Mouse (Mus musculus) cerebellum, adult 9-10 months (tissue): ENCODE data around the gene Aox3.

Experiments
- DNase-seq: peaks from one replicate; pipeline ENCODE4 v3.0.0; 2022

The Aox3 gene

DNA sequence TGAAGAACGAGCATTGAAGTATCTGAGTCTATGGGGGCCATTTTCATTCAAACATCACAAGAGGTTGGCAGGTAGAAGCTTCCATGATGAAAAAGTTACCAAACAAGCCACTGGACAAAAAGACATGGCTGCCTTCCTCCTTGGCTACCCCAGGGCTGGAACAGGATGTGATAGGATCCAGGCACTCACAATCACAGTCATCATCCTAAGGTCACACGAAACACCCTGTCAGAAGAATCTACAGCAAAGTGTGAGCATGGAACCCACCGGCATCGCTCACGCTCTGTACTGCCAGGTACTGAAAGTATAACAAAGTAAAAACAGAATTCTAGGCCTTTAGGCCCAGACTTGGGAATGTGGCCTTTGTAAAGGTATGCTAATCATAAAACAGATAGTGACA lies 2.7 kb upstream of the Aox3 start:
- DNase-seq: no peak

DNA sequence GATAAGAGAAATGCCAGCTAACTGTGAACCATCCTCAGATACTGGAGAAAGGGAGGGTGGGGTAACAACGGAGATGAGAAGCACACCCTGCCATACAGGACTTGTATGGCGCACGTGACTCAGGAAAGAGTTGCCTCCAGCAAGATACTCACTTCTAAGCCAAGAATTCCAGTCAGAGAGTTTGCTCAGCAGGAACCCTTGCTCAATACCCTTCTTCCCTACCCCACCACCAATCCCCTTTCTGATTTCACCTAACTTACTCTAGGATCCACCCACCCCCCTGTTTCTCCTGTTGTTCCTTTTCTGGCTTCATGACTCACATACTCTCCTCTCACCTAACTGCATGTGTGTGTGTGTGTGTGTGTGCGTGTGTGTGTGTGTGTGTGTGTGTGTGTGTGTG lies 1.6 kb upstream of the Aox3 start:
- DNase-seq: no peak

DNA sequence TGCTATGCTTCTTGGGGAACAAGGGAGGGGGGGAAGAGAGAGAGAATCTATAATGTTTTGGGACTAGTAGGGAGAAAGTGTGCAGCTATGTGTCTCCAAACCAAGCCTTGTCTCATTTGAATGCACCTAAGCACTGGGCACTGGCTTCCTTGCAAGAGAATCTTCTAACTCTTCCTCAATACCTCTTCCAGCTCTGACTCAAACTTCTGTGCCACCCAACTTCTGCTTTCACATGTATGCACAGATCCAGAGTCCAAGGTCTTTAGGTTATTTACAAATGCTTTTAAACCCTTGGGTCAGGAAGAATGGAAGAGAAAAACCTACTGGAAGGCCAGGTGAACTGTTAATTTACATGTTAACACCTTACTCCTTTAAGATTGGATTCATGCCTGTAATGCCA lies 511 bp downstream of the Aox3 start:
- no peak for DNase-seq

GRCm38 (mm10) chr1:58114021-58114560 lies 1.2 kb downstream of the Aox3 start:
- no peak for DNase-seq

DNA sequence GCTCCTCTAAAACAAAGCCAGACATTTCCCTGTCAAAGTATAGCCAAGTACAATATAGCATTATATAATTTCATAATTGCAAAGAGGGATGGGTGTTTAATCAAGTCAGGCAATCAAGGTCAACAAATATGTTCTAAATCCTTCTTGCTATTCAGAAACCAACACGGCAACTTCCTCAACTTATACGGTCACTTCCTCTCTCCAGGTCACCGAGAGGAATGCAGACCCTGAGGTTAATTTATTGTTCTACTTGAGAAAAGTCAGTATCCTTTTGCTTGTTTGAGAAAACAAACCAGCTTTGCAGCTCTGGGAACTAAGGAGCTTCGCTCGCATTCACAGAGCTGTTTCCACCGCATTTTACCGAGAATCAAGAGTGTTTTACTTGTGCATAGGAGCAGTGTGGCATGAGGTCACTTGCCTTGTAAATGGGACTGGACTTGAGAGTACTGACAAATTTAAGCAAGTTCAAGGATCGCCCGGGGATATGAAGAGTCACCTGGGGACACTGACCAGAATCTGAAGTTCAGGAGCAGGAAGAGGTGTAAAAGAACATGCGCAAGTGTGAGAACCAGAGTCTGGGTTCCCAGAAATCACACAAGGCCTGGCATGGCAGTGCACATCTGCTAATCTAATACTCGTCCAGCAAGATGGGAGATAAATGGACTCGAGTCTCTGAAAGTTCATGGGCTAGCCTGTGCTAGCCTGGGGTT lies 1.9 kb downstream of the Aox3 start:
- DNase-seq: no peak

DNA sequence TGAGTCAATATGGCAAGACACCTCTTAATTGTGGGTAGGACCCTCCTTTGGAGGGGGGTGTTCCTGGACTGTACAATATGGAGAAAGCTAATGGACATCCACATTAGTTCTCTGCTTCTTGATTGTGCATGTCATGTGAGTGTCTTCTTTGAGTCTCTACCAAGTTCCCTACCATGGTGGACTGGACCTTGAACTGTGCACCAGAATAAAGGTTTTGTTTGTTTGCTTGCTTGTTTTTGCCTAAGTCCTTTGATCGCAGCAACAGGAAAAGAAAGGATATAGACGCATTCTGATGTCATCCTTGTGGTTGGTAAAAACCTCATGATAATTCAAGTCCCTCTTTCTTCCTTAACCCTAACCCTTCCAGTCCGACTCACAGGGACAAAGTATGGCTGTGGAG lies 5.3 kb downstream of the Aox3 start:
- DNase-seq: no peak

GRCm38 (mm10) chr1:58124901-58125300 lies 12.0 kb downstream of the Aox3 start:
- DNase-seq: no peak

DNA sequence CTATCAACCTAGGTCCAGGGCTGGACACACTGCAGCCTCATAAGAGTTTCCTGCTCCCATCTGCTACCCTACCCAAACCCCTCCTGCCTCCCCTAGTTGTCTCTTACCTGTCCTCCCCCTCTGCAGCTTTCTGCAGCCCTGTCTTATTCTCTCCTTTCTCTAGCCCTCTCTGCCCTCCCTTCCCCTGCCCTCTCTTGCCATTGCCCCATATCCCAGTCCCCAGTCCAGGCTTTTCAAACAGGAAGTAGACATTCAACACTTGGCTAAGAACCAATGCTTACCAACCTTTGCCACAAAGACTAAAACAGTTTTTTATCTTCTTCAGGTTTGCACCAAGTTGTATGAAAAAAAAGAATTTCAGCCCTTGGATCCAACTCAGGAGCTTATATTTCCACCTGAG lies 25.0 kb downstream of the Aox3 start:
- no peak for DNase-seq

DNA sequence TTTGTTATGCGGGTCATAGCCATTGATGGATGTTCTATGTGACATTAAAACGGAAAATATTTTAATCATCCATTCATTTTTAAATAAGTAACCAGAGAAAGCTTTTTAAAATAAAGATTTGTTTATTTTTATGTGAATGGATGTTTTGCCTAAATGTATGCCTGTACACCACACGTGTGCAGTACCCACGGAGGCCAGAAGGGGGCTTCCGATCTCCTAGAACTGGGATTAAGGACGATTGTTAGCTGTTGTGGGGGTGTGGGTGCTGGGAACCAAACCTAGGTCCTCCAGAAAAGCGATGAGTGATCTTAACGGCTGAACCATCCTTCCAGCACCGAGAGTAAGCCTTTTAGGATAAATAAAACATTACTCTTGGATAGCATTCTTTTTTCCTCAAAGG lies 26.1 kb downstream of the Aox3 start:
- no peak for DNase-seq

DNA sequence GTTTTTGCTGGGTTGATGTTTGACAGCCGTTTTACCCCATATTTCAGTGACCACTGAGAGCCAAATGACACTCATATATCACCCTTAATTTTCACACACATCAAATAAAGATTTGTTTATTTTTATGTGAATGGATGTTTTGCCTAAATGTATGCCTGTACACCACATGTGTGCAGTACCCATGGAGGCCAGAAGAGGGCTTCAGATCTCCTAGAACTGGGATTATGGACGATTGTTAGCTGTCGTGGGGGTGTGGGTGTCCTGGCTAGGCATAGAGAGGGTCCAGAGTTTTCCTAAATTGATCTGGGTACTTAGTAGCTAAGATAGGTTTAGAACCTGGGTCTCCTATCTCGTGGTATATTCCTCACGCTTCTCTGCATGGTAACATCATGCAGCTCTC lies 27.7 kb downstream of the Aox3 start:
- DNase-seq: no peak

- peak; percentile 20 for DNase-seq
Measured at GRCm38 (mm10) chr1:58144384-58145069, 31.6 kb downstream of the Aox3 start.

DNA sequence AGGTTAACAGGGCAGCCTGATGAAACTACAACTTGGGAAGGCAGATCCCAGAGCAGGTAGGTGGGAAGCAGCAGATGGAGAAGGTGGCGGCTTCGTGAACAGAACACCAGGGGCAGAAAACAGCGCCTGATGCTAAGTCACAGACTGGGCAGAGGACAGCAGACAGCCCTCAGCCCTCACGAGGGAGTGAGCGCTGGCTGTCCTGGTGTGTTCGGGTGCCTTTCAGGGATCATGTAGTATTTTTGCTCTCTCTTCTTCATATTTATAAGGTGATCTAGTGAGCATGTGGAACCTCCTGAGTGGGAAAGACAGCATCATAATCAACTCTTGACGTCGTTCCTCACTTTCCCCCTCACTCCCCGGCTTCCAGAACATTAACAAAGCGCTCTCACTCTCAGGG lies 33.1 kb downstream of the Aox3 start:
- DNase-seq: no peak

- no peak for DNase-seq
Measured at GRCm38 (mm10) chr1:58147776-58148175, 34.8 kb downstream of the Aox3 start.

- DNase-seq: no peak
Measured at GRCm38 (mm10) chr1:58152247-58152646, 39.3 kb downstream of the Aox3 start.

GRCm38 (mm10) chr1:58156747-58157146 lies 43.8 kb downstream of the Aox3 start:
- no peak for DNase-seq

GRCm38 (mm10) chr1:58169893-58170292 lies 57.0 kb downstream of the Aox3 start:
- no peak for DNase-seq

DNA sequence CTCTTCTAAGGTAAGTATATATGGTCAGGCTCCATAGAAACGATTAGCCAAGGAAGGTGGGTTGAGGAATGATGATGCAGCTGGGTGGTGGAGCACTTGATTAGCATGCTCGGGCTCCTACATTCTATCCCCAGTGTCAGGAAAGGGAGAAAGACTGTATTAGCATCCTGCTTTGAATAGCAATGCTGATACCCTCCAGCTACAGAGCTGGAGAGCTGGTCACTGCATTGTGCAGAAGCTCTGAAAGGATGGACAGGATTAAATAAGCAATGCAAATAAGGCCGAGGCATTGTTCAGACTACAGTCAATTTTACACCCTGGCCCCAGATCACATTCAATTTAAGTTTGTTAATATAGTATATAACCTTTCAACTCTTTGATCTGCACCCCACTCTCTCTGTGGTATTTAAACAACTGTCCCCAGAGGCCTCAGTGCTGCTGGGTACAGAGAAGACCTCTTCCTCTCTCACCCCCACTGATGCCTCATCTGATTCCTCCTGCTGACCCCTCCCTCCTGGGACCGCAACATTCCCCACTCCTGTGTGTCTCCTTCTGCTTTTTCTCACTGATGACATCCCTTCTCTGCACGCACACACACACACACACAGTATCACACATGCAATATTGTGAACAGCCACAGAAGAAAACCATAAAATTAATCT lies 75.7 kb downstream of the Aox3 start:
- no peak for DNase-seq

GRCm38 (mm10) chr1:58194317-58194716 lies 81.4 kb downstream of the Aox3 start:
- no peak for DNase-seq

GRCm38 (mm10) chr1:58194988-58195387 lies 82.1 kb downstream of the Aox3 start:
- no peak for DNase-seq

- no peak for DNase-seq
Measured at GRCm38 (mm10) chr1:58195541-58195940, 82.6 kb downstream of the Aox3 start.

DNA sequence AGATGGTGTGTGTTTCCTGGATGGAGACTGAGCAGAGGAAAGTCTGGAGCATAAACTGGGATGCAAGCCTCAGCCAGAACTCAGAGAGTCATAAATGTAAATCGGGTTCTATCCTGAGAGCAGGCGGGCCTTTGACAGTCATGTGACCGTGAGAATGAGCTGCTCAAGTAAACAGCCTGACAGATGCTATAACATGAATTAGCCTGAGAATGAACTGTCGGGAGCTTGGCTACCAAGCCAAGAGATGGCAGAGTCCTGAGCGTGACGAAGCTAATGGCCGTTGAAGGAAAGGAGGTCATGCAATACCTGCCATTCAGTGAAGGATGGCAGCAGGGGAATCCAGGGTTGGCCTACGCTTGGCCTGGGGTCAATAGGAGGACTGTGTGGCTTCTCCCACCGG lies 84.1 kb downstream of the Aox3 start:
- DNase-seq: no peak

GRCm38 (mm10) chr1:58198386-58198785 lies 85.5 kb downstream of the Aox3 start:
- DNase-seq: no peak

DNA sequence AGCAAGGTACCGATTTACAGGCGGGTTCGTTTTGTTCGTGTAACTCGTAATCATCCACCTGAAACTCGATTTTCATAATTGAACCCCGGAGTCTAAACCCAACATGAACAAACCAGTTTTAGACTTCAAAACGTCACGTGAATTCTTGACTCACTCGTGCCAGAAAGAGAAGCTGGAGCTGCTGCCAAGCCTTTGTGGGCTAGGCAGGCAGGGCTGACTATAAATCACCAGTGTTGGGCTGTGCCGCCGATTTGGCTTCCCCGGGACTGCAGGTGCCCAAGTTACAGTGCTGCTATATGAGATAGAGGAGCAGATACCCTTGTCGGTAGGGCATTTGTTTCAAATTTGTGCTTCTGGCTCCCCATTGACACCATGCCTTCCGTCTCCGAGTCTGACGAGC lies 97.3 kb downstream of the Aox3 start, which contains the start of gene Aox4:
Aox4 (plus strand) TSS at position 195 of the 400 bp plus-strand sequence.
- DNase-seq: no peak

- no peak for DNase-seq
Measured at GRCm38 (mm10) chr1:58212805-58213204, 99.9 kb downstream of the Aox3 start.
